Mouse (Mus musculus) testis, adult 2 months (tissue): ENCODE results near the gene Camta1.

Experiments
- CTCF ChIP-seq: fragments of 200-500 bp; IDR thresholded peaks from 2 replicates; pipeline ENCODE4 v1.5.1; 2012; ENCODE audit warnings: low read depth, mild to moderate bottlenecking, inconsistent platforms, low read length, moderate library complexity; ENCODE audit not compliant: control insufficient read depth, insufficient read depth, insufficient replicate concordance
- POLR2A ChIP-seq: fragments of 200-500 bp; IDR thresholded peaks from 2 replicates; pipeline ENCODE4 v1.6.1; 2012; ENCODE audit warnings: low read depth, mild to moderate bottlenecking, inconsistent platforms, low read length, moderate library complexity; ENCODE audit not compliant: control insufficient read depth

DNA sequence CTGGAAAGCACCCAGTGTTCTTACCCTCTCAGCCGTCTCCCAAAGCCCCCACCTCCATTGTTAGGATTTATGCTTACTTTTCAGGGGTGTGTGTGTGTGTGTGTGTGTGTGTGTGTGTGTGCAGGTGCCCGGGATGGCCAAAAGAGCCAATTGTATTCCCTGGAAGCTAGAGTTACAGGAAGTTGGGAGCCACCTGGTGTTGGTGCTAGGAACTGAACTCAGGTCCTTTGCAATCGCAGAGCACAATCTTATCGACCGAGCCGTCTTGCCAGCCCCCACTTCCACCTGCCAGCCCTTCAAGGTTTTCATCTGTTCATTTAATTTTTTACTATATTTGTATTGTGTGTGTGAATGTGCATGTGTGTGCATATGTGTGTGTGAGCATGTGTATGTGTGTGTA lies 31.6 kb upstream of the Camta1 start:
- no peak for TF ChIP-seq CTCF
- no peak for TF ChIP-seq POLR2A
